Mouse (Mus musculus) intestine, embryonic 14.5 days (tissue): ENCODE measurements around the gene Stam2. TPM values are rescaled to one million over a fixed set of nuclear protein-coding genes. Genes with fewer than 3 reads are reported as not detected.

ENCODE experiments used
- ATAC-seq: fragments of 200-750 bp; cut with Nextera tagmentation; replicated peaks from 2 replicates; pipeline ENCODE4 v1.8.0; 2017; ENCODE audit warnings: low read depth, moderate number of reproducible peaks, moderate TSS enrichment, moderate library complexity; ENCODE audit not compliant: low FRiP score, low TSS enrichment
- DNase-seq: peaks from one replicate; pipeline ENCODE4 v3.0.0-alpha.2; 2018; ENCODE audit warnings: low spot score
- H3K27ac ChIP-seq: fragments of 300-500 bp; sonication (generic); 2 replicates; pipeline ENCODE4 v1.5.1; 2014; ENCODE audit warnings: low read depth, mild to moderate bottlenecking, control low read depth
- H3K27me3 ChIP-seq: fragments of 300-500 bp; sonication (generic); replicated peaks from 2 replicates; pipeline ENCODE4 v1.6.1; 2014; ENCODE audit warnings: low read length, control low read depth; ENCODE audit not compliant: control insufficient read depth, insufficient read depth
- H3K36me3 ChIP-seq: fragments of 300-500 bp; sonication (generic); 2 replicates; pipeline ENCODE4 v1.6.1; 2014; ENCODE audit warnings: low read length, control low read depth; ENCODE audit not compliant: control insufficient read depth, insufficient read depth
- H3K4me1 ChIP-seq: fragments of 300-500 bp; sonication (generic); replicated peaks from 2 replicates; pipeline ENCODE4 v1.6.1; 2014; ENCODE audit warnings: low read length, control low read depth, mixed read lengths; ENCODE audit not compliant: control insufficient read depth, insufficient read depth
- H3K4me2 ChIP-seq: fragments of 300-500 bp; sonication (generic); 2 replicates; pipeline ENCODE4 v1.6.1; 2014; ENCODE audit warnings: low read length
- H3K4me3 ChIP-seq: fragments of 300-500 bp; sonication (generic); 2 replicates; pipeline ENCODE4 v1.5.1; 2014; ENCODE audit warnings: low read depth, low read length, control low read depth, mixed read lengths
- H3K9ac ChIP-seq: fragments of 300-500 bp; sonication (generic); 2 replicates; pipeline ENCODE4 v1.6.1; 2014; ENCODE audit warnings: mild to moderate bottlenecking, low read length
- H3K9me3 ChIP-seq: fragments of 300-500 bp; sonication (generic); 2 replicates; pipeline ENCODE4 v1.6.1; 2016; ENCODE audit warnings: low read length, control low read depth; ENCODE audit not compliant: control insufficient read depth
- WGBS: fragments of 180-500 bp; shearing (Covaris S2); extraction: QIAGEN DNeasy Blood & Tissue Kit; methylation state at CpG from one replicate; pipeline ENCODE4 v1.1.7; 2014; 5-methylcytosine and 5-hydroxymethylcytosine counted together
- polyA plus RNA-seq: library from polyadenylated mRNA; unstranded; fragments of >200 nt; fragmentation: Nextera tagmentation; extraction: Ambion mirVana; gene quantifications from 2 replicates; pipeline ENCODE4 v1.2.1, GENCODE M21; 2014

Stam2 gene
- polyA plus RNA-seq, 1 experiment from 2014 or later = 33.2 TPM

DNA sequence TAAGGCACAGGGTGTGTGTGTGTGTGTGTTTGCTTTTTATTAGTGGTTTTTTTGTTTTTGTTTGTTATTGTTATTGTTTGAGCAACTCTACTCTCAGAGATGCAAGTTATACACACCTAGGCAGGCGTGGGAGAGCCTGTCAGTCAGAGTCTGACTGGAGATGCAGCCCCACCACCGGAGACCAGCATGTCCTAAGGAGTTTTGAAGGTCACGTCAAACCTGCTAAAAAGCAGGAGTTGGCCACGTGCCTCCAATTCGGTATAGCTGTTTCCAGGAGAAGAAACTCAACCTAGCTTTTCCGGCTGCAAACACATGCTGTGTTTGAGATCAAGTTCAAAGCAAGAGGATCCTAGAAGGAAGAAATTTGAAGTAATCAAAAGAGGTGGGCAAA, 65.2 kb downstream of the Stam2 start:
- peak overlapping the region; percentile 57 for H3K4me3 ChIP-seq

DNA sequence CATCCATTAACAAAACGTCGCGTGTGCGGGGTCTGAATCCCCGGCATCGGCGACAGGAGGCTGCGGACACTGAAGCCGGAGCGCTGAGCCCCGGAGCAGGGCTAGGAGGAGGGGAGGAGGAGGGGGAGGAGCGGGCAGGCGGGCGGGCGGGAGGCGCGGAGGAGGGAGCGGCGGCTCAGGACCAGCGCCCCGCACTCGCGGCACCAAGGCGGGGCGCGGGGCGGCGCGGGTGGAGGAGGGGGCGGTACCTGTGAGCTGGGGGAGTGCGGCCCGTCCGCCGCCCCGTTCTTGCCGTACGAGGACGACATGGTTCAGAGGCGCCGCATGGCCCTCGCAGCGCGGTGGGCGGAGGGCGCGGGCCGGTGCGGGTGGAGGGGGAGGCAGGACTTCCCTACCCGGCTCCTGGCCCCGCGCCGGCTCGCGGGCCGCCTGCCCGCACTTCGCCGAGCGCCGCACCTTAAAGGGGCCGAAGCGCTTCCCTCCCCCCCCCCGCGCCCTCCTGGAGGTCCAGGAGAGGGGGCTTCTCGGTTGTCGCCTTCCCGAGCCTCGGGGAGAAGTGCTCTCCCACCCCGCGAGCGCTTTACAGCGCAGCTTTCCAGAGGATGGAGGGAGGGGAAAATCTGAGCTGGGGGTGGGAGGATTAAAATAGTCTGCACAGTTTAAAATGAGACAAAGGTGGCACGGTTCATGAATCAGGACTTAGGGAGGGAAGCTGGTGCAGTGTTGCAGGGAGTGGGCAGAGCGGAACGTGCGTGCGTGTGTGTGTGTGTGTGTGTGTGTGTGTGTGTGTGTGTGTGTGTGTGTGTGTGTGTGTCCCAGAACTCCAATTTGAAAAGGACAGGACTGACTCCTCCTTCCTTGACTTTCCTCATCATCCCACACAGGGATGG, 65.8 kb downstream of the Stam2 start, which contains the start of gene Cacnb4:
Gene Cacnb4, minus strand, starts transcription at position 809 of the 890 bp plus-strand sequence.
- H3K4me3 ChIP-seq = peak within 1 kb of the TSS; percentile 57
- peaks cover 11% of the 10 kb centered on the region; the same call in 1 of the 2 replicates for H3K4me1 ChIP-seq
- H3K9me3 ChIP-seq = no peaks in the 10 kb centered on the region
- no peak within 1 kb of the TSS for H3K27ac ChIP-seq
- H3K4me2 ChIP-seq = peak within 1 kb of the TSS; percentile 94
- DNase-seq = peak; percentile 80
- peak within 1 kb of the TSS; percentile 53 for H3K9ac ChIP-seq
- ATAC-seq = peak; percentile 82
- H3K36me3 ChIP-seq = no peaks in the 10 kb centered on the region
- peaks cover 20% of the 10 kb centered on the region for H3K27me3 ChIP-seq
- WGBS = 0% methylated on average over 27 of the region's 77 CpGs

More for the DNA sequence above, 65.2 kb downstream of the Stam2 start:
- peaks cover 20% of the 10 kb centered on the region for H3K27me3 ChIP-seq
- H3K4me1 ChIP-seq = peaks cover 11% of the 10 kb centered on the region; the same call in 1 of the 2 replicates
- ATAC-seq = peak; percentile 14; the same call in 1 of the 2 replicates
- peak; percentile 54 for DNase-seq
- H3K4me2 ChIP-seq = peak overlapping the region; percentile 94
- no peak overlapping the region for H3K27ac ChIP-seq
- 15% methylated on average over 6 of the region's 6 CpGs for WGBS
- H3K9me3 ChIP-seq = no peaks in the 10 kb centered on the region
- H3K36me3 ChIP-seq = no peaks in the 10 kb centered on the region
- no peak overlapping the region for H3K9ac ChIP-seq

DNA sequence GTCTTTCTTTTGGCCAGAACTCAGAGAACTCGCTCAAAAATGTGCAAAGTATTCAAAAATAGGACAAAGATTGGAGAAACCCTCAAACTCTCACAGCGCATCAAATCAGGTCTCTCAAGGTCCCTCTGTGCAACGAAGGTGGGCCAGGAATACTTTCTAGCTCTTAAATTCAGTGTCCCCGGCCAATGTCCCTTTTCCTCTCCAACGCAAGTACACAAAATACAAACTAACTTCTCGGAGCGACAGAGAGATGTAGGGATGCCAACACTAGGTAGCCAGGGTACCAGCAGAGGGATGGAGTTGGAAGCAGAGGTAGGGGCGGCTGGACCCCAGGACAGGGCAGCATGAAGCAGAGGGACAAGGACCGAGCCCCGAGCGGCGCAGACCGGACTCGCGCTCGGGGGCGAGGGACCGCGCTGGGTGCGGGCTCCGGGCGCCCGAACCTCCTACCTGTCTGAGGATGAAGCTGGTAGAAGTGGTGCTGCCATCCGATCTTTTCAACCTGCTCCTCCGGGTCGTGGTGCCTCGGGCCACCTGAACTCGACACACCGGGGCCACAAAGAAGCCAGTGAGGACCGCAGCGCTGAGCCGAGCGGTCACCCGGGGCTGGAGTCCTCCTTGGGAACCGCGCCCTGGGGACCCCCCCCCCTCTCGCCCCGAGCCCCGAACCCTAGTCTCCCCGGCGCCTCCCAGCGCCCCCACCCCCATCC, 66.6 kb downstream of the Stam2 start:
- peak overlapping the region; percentile 57 for H3K4me3 ChIP-seq
- ATAC-seq (peak; percentile 47), DNase-seq (peak; percentile 73)
- peak overlapping the region; percentile 53 for H3K9ac ChIP-seq
- no peaks in the 10 kb centered on the region for H3K9me3 ChIP-seq
- peak overlapping the region; percentile 94 for H3K4me2 ChIP-seq
- WGBS = under 1% methylated on average over 42 of the region's 42 CpGs
- peaks cover 20% of the 10 kb centered on the region for H3K27me3 ChIP-seq
- H3K27ac ChIP-seq = no peak overlapping the region
- no peaks in the 10 kb centered on the region for H3K36me3 ChIP-seq
- peaks cover 11% of the 10 kb centered on the region; the same call in 1 of the 2 replicates for H3K4me1 ChIP-seq

DNA sequence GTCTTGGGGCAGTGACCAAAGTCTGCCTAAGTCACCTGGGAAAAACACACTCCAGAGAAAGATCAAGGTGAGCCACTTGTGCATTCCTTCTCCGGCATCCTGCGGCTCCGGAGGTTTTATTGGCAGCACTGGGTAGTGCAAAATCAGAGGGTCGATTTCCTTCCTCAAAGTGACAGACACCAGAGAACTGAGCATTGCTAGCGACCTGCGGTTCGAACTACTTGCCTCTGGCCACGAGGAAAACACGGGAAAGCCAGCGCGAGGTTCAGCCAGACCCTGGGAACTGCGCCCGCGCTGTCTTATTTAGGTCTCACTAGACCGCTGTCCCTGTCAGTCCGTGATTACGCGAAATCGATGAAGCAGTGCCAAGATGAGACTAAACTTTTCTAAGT, 67.2 kb downstream of the Stam2 start:
- Histone ChIP-seq H3K4me1 (peaks cover 11% of the 10 kb centered on the region; the same call in 1 of the 2 replicates), H3K27me3 (peaks cover 20% of the 10 kb centered on the region), H3K4me3 (peak overlapping the region; percentile 57), H3K9me3 (no peaks in the 10 kb centered on the region), H3K27ac (no peak overlapping the region), H3K9ac (no peak overlapping the region), H3K4me2 (peak overlapping the region; percentile 94), H3K36me3 (no peaks in the 10 kb centered on the region)
- WGBS = 1% methylated on average over 19 of the region's 19 CpGs
- DNase-seq = peak; percentile 67
- ATAC-seq = no peak

DNA sequence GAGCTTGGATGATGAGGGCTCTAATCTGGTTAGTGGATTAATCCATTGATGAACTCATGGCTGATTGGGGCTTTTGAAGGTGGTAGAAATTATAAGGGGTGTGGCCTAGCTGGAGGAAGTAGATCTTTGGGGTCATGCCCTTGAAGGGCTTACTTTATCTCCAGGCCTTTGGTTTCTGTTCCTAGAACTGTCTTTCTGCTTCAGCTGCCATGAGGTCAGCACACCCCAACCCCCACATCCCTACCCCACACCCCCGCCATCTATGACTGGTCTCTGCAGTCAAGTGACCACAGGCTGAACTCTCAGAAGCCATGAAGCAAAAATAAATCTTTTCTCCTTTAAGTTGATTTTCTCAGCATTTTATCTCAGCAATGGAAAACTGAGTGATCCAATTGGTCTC, 68.9 kb downstream of the Stam2 start:
- ATAC-seq (no peak), DNase-seq (no peak)
- Histone ChIP-seq H3K27me3 (peaks cover 20% of the 10 kb centered on the region), H3K9me3 (no peaks in the 10 kb centered on the region), H3K9ac (no peak overlapping the region), H3K36me3 (no peaks in the 10 kb centered on the region), H3K4me3 (no peak overlapping the region), H3K27ac (no peak overlapping the region), H3K4me2 (no peak overlapping the region), H3K4me1 (peaks cover 11% of the 10 kb centered on the region; the same call in 1 of the 2 replicates)
- 78% methylated on average over 1 of the region's 1 CpGs for WGBS

DNA sequence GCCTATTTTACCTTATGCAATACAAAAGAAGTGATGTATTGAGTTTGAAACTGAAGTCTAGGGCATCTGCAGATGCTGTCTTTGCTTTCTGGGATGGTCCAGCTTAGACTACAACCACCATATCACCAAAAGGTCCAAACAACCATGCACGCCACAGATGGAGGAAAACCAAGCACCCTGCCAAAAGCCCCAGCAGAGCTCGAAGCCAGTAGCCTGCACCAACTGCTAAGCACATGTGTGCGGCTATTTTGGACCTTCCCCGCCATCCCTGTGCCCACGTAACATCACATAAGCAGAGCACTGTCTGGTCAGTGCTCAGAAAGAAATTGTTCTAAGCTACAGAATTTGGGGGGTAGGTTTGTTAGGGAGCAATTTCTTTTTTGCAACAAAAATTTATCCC, 71.3 kb downstream of the Stam2 start:
- Histone ChIP-seq H3K4me2 (no peak overlapping the region), H3K4me1 (peaks cover 11% of the 10 kb centered on the region; the same call in 1 of the 2 replicates), H3K27ac (no peak overlapping the region), H3K9ac (no peak overlapping the region), H3K36me3 (no peaks in the 10 kb centered on the region), H3K9me3 (no peaks in the 10 kb centered on the region), H3K27me3 (peaks cover 19% of the 10 kb centered on the region), H3K4me3 (no peak overlapping the region)
- 93% methylated on average over 5 of the region's 5 CpGs for WGBS
- no peak for ATAC-seq
- DNase-seq = no peak

DNA sequence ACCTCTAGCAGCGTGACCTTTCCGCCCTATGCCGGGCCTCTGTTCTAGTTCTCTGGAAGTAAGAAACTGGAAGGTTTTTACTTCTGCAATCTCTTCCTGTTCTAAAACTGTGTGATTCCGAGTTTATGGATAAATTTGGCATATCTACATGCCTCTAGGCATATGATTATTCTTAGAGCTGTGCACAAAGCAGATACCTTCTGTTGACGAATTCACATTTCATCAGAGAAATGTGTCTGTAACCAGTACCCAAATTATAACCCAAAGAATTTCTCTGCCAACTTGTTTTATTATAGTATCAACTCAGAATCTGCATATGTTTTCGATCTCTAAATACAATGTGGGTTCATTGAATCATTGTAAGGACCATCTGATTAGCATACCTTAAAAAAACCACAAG, 73.6 kb downstream of the Stam2 start:
- no peak for DNase-seq
- Histone ChIP-seq H3K9ac (no peak overlapping the region), H3K27ac (no peak overlapping the region), H3K4me1 (no peaks in the 10 kb centered on the region), H3K4me3 (no peak overlapping the region), H3K4me2 (no peak overlapping the region), H3K36me3 (no peaks in the 10 kb centered on the region), H3K27me3 (no peaks in the 10 kb centered on the region), H3K9me3 (no peaks in the 10 kb centered on the region)
- no peak for ATAC-seq
- WGBS = 89% methylated on average over 6 of the region's 6 CpGs

DNA sequence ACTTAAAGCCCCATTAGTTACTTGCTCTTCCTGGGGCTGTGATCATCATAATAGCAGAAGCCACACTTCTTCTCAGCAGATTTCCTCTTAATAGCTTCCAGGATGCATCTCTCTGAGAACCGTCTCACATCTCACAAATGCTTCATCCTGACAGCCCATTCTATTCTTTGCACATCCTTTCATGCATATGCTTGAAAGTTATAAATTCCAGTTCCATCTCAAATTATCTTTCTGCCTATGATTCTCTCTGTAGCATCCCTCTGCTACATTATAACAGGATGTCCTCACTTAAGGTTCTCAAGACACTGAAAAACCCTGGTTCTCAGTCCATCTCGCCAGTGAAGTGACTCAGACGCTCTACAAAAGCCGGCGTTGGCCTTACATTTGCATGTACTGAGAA, 85.4 kb downstream of the Stam2 start:
- WGBS = 83% methylated on average over 5 of the region's 5 CpGs
- Histone ChIP-seq H3K27me3 (peaks cover 5% of the 10 kb centered on the region; the same call in 1 of the 2 replicates), H3K9ac (no peak overlapping the region), H3K4me1 (no peaks in the 10 kb centered on the region), H3K36me3 (no peaks in the 10 kb centered on the region), H3K4me3 (no peak overlapping the region), H3K27ac (no peak overlapping the region), H3K9me3 (no peaks in the 10 kb centered on the region), H3K4me2 (no peak overlapping the region)
- ATAC-seq = no peak
- DNase-seq = no peak
